Mouse (Mus musculus) lung, postnatal 36 days (tissue): ENCODE results near the gene Omp.

ENCODE experiments used
- DNase-seq: peaks from one replicate; pipeline ENCODE4 v3.0.0; 2022; ENCODE audit warnings: mixed read lengths

Omp gene

DNA sequence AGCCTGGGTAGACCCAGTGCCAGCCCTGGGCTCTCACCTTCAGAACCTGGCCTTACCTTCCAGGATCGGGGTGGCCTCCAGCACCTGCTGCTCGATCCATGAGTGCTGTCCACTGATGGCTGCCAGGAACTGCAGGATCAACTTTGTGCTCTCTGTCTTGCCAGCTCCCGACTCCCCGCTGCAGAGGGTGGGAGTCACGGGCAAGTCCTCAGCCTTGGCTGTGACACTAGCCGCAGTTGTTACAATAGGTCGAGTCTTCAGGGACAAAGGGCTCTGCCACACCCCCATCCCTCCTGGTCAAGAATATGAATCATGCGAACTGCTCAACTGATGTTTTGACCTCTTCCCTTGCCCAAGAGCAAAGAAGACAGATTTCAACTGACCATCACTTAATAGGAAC, 47.7 kb downstream of the Omp start:
- DNase-seq = no peak

DNA sequence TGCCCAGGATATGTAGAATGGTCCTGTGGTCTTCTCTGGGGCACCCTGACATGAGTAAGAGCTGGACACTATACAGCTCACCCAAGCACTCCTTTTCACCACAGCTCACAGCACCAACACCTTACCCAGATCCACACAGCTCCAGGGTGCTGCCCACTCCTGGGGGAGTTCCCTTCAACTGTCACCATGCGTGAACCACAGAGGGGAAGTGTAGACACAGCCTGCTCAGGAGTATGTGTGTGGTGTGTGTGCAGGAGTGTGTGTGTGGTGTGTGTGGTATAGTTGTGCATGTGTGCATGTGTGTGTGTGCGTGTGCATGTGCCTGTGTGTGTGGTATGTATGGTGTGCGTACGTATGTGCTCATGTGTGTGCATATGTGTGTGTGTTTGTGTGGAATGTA, 49.5 kb downstream of the Omp start:
- DNase-seq = no peak
